Mouse (Mus musculus) myocyte (in vitro differentiated cells): ENCODE data around the gene Nt5c2.

ENCODE experiments used
- CEBPB ChIP-seq: IDR thresholded peaks from 2 replicates; pipeline ENCODE4 v1.6.1; 2011; ENCODE audit warnings: mild to moderate bottlenecking, moderate library complexity; ENCODE audit not compliant: poor library complexity, insufficient read depth, severe bottlenecking
- E2F4 ChIP-seq: IDR thresholded peaks from one replicate; pipeline ENCODE4 v1.6.1; 2011; ENCODE audit warnings: mild to moderate bottlenecking, control low read depth, moderate library complexity; ENCODE audit not compliant: insufficient read depth
- MAX ChIP-seq: IDR thresholded peaks from one replicate; pipeline ENCODE4 v1.6.1; 2011; ENCODE audit warnings: low read depth, mild to moderate bottlenecking, control low read depth
- MYOG ChIP-seq, 3 experiments: IDR thresholded peaks; one replicate each; pipeline ENCODE4 v1.6.1; 2011; ENCODE audit warnings: control low read depth in 2 of 3, low read depth in 2 of 3, mild to moderate bottlenecking in 2 of 3; ENCODE audit not compliant: insufficient read length in 2 of 3, control insufficient read depth in 1 of 3, insufficient read depth in 1 of 3
- POLR2A ChIP-seq: IDR thresholded peaks from one replicate; pipeline ENCODE4 v1.6.1; 2011; ENCODE audit warnings: low read depth, mild to moderate bottlenecking, control low read depth, moderate library complexity; ENCODE audit not compliant: insufficient read length

GRCm38 (mm10) chr19:46983352-46983965 lies 31.5 kb downstream of the Nt5c2 start:
- no peak for TF ChIP-seq POLR2A
- TF ChIP-seq E2F4 = no peak
- no peak for TF ChIP-seq CEBPB
- no peak for TF ChIP-seq MAX
- no peak for TF ChIP-seq MYOG (IDR thresholded peaks at IDR 0.05; ENCODE audit: control insufficient read depth in 1 of 3, insufficient read depth in 1 of 3, insufficient read length in 2 of 3, low read depth in 2 of 3)
